Mouse (Mus musculus) lung, postnatal 0 days (tissue): ENCODE data around the gene Nol3.

Experiments used
- CTCF ChIP-seq: IDR thresholded peaks from 2 replicates; pipeline ENCODE4 v1.5.1; 2016; ENCODE audit warnings: antibody characterized with exemption, mild to moderate bottlenecking
- EP300 ChIP-seq: IDR thresholded peaks from 2 replicates; pipeline ENCODE4 v1.6.1; 2016; ENCODE audit warnings: antibody characterized with exemption, mild to moderate bottlenecking, control low read depth

GRCm38 (mm10) chr8:105304325-105305210 is 28.6 kb downstream of the Nol3 start:
- TF ChIP-seq CTCF (no peak), EP300 (no peak)
